Mouse (Mus musculus) limb, embryonic 15.5 days (tissue): Measurements from ENCODE around the gene Btg4. TPM values are rescaled to one million over a fixed set of nuclear protein-coding genes. Genes with fewer than 3 reads are reported as not detected.

ENCODE experiments used
- ATAC-seq: fragments of 200-750 bp; cut with Nextera tagmentation; 2 replicates; pipeline ENCODE4 v1.8.0; 2017; ENCODE audit warnings: low read depth, moderate TSS enrichment; ENCODE audit not compliant: insufficient number of reproducible peaks, low FRiP score, low TSS enrichment
- H3K27ac ChIP-seq: fragments of 300-500 bp; sonication (generic); 2 replicates; pipeline ENCODE4 v1.5.1; 2015; ENCODE audit warnings: moderate library complexity, mild to moderate bottlenecking, inconsistent platforms
- H3K27me3 ChIP-seq: fragments of 300-500 bp; sonication (generic); 2 replicates; pipeline ENCODE4 v1.6.1; 2015; ENCODE audit warnings: inconsistent platforms
- H3K36me3 ChIP-seq: fragments of 300-500 bp; sonication (generic); 2 replicates; pipeline ENCODE4 v1.6.1; 2015; ENCODE audit warnings: inconsistent platforms
- H3K4me1 ChIP-seq: fragments of 300-500 bp; sonication (generic); 2 replicates; pipeline ENCODE4 v1.6.1; 2015; ENCODE audit warnings: inconsistent platforms
- H3K4me2 ChIP-seq: fragments of 300-500 bp; sonication (generic); 2 replicates; pipeline ENCODE4 v1.6.1; 2015; ENCODE audit warnings: mild to moderate bottlenecking, inconsistent platforms
- H3K4me3 ChIP-seq: fragments of 300-500 bp; sonication (generic); 2 replicates; pipeline ENCODE4 v1.5.1; 2015; ENCODE audit warnings: mild to moderate bottlenecking, inconsistent platforms
- H3K9ac ChIP-seq: fragments of 300-500 bp; sonication (generic); 2 replicates; pipeline ENCODE4 v1.6.1; 2015; ENCODE audit warnings: inconsistent platforms
- H3K9me3 ChIP-seq: fragments of 300-500 bp; sonication (generic); 2 replicates; pipeline ENCODE4 v1.6.1; 2016; ENCODE audit warnings: inconsistent platforms
- WGBS: fragments of 180-500 bp; shearing (Covaris S2); methylation state at CpG from one replicate; pipeline ENCODE4 v1.1.7; 2015; 5-methylcytosine and 5-hydroxymethylcytosine counted together
- polyA plus RNA-seq: library from polyadenylated mRNA; unstranded; fragments of >200 nt; fragmentation: Nextera tagmentation; extraction: Ambion mirVana; gene quantifications from 2 replicates; pipeline ENCODE4 v1.2.1, GENCODE M21; 2015

The Btg4 gene
- polyA plus RNA-seq, 1 experiment from 2014 or later, result not detected

- Histone ChIP-seq H3K36me3 (no peaks in the 10 kb centered on the region), H3K9ac (no peak overlapping the region), H3K4me2 (no peak overlapping the region), H3K4me1 (no peaks in the 10 kb centered on the region), H3K27me3 (no peaks in the 10 kb centered on the region), H3K9me3 (no peaks in the 10 kb centered on the region), H3K4me3 (no peak overlapping the region), H3K27ac (no peak overlapping the region)
- WGBS, result 73% methylated on average over 6 of the region's 6 CpGs
- ATAC-seq, result no peak
Observed at GRCm38 (mm10) chr9:51042136-51042535, 18.6 kb upstream of the Btg4 start.

- H3K9ac ChIP-seq, result no peak overlapping the region
- H3K4me3 ChIP-seq, result no peak overlapping the region
- no peak overlapping the region for H3K4me2 ChIP-seq
- H3K36me3 ChIP-seq, result no peaks in the 10 kb centered on the region
- H3K9me3 ChIP-seq, result no peaks in the 10 kb centered on the region
- no peak overlapping the region for H3K27ac ChIP-seq
- 69% methylated on average over 3 of the region's 3 CpGs for WGBS
- 0 out of 2 replicates have a peak, but pooled peaks cover 2% of the 10 kb centered on the region for H3K4me1 ChIP-seq
- H3K27me3 ChIP-seq, result no peaks in the 10 kb centered on the region
- ATAC-seq, result no peak
Observed at GRCm38 (mm10) chr9:51052180-51052579, 8.5 kb upstream of the Btg4 start.

GRCm38 (mm10) chr9:51056360-51057324 lies 4.1 kb upstream of the Btg4 start:
- ATAC-seq, result no peak
- Histone ChIP-seq H3K9me3 (no peaks in the 10 kb centered on the region), H3K4me3 (no peak overlapping the region), H3K4me1 (0 out of 2 replicates have a peak, but pooled peaks cover 2% of the 10 kb centered on the region), H3K27ac (no peak overlapping the region), H3K27me3 (no peaks in the 10 kb centered on the region), H3K4me2 (no peak overlapping the region), H3K36me3 (no peaks in the 10 kb centered on the region), H3K9ac (no peak overlapping the region)
- WGBS, result 38% methylated on average over 3 of the region's 3 CpGs

GRCm38 (mm10) chr9:51058951-51059521 lies 1.7 kb upstream of the Btg4 start:
- Histone ChIP-seq H3K4me2 (no peak overlapping the region), H3K27ac (no peak overlapping the region), H3K27me3 (no peaks in the 10 kb centered on the region), H3K9ac (no peak overlapping the region), H3K9me3 (no peaks in the 10 kb centered on the region), H3K4me3 (no peak overlapping the region), H3K4me1 (0 out of 2 replicates have a peak, but pooled peaks cover 2% of the 10 kb centered on the region), H3K36me3 (peaks cover 6% of the 10 kb centered on the region)
- no peak for ATAC-seq
- 68% methylated on average over 4 of the region's 4 CpGs for WGBS

GRCm38 (mm10) chr9:51068202-51068601 lies 7.5 kb downstream of the Btg4 start:
- Histone ChIP-seq H3K27ac (no peak overlapping the region), H3K27me3 (no peaks in the 10 kb centered on the region), H3K4me1 (no peaks in the 10 kb centered on the region), H3K4me3 (no peak overlapping the region), H3K4me2 (no peak overlapping the region), H3K9me3 (no peaks in the 10 kb centered on the region), H3K36me3 (no peaks in the 10 kb centered on the region), H3K9ac (no peak overlapping the region)
- ATAC-seq, result no peak
- WGBS, result 49% methylated on average over 3 of the region's 3 CpGs

- WGBS, result 74% methylated on average over 4 of the region's 4 CpGs
- H3K9me3 ChIP-seq, result no peaks in the 10 kb centered on the region
- no peak overlapping the region for H3K4me3 ChIP-seq
- no peaks in the 10 kb centered on the region for H3K36me3 ChIP-seq
- no peak overlapping the region for H3K4me2 ChIP-seq
- no peak overlapping the region for H3K9ac ChIP-seq
- peaks cover 4% of the 10 kb centered on the region; the same call in 1 of the 2 replicates for H3K4me1 ChIP-seq
- H3K27ac ChIP-seq, result no peak overlapping the region
- no peak for ATAC-seq
- H3K27me3 ChIP-seq, result no peaks in the 10 kb centered on the region
Observed at GRCm38 (mm10) chr9:51070801-51071200, 10.1 kb downstream of the Btg4 start.

GRCm38 (mm10) chr9:51075780-51076179 lies 15.1 kb downstream of the Btg4 start:
- Histone ChIP-seq H3K27me3 (no peaks in the 10 kb centered on the region), H3K4me2 (peak overlapping the region; percentile 72), H3K9me3 (no peaks in the 10 kb centered on the region), H3K4me3 (peak overlapping the region; percentile 44), H3K9ac (no peak overlapping the region), H3K4me1 (peaks cover 20% of the 10 kb centered on the region), H3K27ac (peak overlapping the region; percentile 79; the same call in 1 of the 2 replicates), H3K36me3 (no peaks in the 10 kb centered on the region)
- WGBS, result 10% methylated on average over 3 of the region's 3 CpGs
- peak; percentile 65 for ATAC-seq

GRCm38 (mm10) chr9:51076300-51076978 lies 15.7 kb downstream of the Btg4 start:
- Histone ChIP-seq H3K9ac (peak overlapping the region; percentile 18), H3K4me1 (peaks cover 20% of the 10 kb centered on the region), H3K27me3 (no peaks in the 10 kb centered on the region), H3K36me3 (no peaks in the 10 kb centered on the region), H3K4me3 (peak overlapping the region; percentile 44), H3K27ac (peak overlapping the region; percentile 79), H3K9me3 (no peaks in the 10 kb centered on the region), H3K4me2 (peak overlapping the region; percentile 72)
- under 1% methylated on average over 17 of the region's 17 CpGs for WGBS
- ATAC-seq, result peak; percentile 20; the same call in 1 of the 2 replicates

- WGBS, result 1% methylated on average over 14 of the region's 14 CpGs
- Histone ChIP-seq H3K9ac (peak within 1 kb of the TSS; percentile 18), H3K4me3 (peak within 1 kb of the TSS; percentile 44), H3K27me3 (no peaks in the 10 kb centered on the region), H3K4me1 (peaks cover 20% of the 10 kb centered on the region), H3K4me2 (peak within 1 kb of the TSS; percentile 72), H3K9me3 (no peaks in the 10 kb centered on the region), H3K36me3 (no peaks in the 10 kb centered on the region), H3K27ac (peak within 1 kb of the TSS; percentile 79)
- peak; percentile 91 for ATAC-seq
Observed at GRCm38 (mm10) chr9:51076979-51077315, 16.2 kb downstream of the Btg4 start, which contains the start of gene Layn. Layn (minus strand) TSS chr9:51077094.

GRCm38 (mm10) chr9:51081614-51082013 lies 20.9 kb downstream of the Btg4 start:
- no peaks in the 10 kb centered on the region for H3K36me3 ChIP-seq
- no peak overlapping the region for H3K9ac ChIP-seq
- H3K9me3 ChIP-seq, result no peaks in the 10 kb centered on the region
- no peak for ATAC-seq
- H3K4me2 ChIP-seq, result no peak overlapping the region
- peaks cover 10% of the 10 kb centered on the region for H3K4me1 ChIP-seq
- H3K4me3 ChIP-seq, result no peak overlapping the region
- H3K27me3 ChIP-seq, result no peaks in the 10 kb centered on the region
- H3K27ac ChIP-seq, result no peak overlapping the region
- WGBS, result 69% methylated on average over 5 of the region's 5 CpGs

- no peaks in the 10 kb centered on the region for H3K27me3 ChIP-seq
- no peak for ATAC-seq
- no peak overlapping the region for H3K9ac ChIP-seq
- no peak overlapping the region for H3K4me3 ChIP-seq
- no peaks in the 10 kb centered on the region for H3K36me3 ChIP-seq
- no peaks in the 10 kb centered on the region for H3K4me1 ChIP-seq
- H3K27ac ChIP-seq, result no peak overlapping the region
- H3K9me3 ChIP-seq, result no peaks in the 10 kb centered on the region
- WGBS, result 70% methylated on average over 5 of the region's 5 CpGs
- no peak overlapping the region for H3K4me2 ChIP-seq
Observed at GRCm38 (mm10) chr9:51093697-51094096, 33.0 kb downstream of the Btg4 start.
